Mouse (Mus musculus) lung, postnatal 0 days (tissue): Measurements from ENCODE around the gene Scaf1. TPM values are rescaled to one million over a fixed set of nuclear protein-coding genes. Genes with fewer than 3 reads are reported as not detected.

ENCODE experiments used
- ATAC-seq: fragments of 200-750 bp; cut with Nextera tagmentation; 2 replicates; pipeline ENCODE4 v1.8.0; 2017; ENCODE audit warnings: moderate library complexity
- DNase-seq: peaks from one replicate; pipeline ENCODE4 v3.0.0-alpha.2; 2016; ENCODE audit warnings: low spot score
- H3K27ac ChIP-seq: fragments of 300-500 bp; sonication (generic); 2 replicates; pipeline ENCODE4 v1.5.1; 2014; ENCODE audit warnings: antibody characterized with exemption, mild to moderate bottlenecking, low read length, mixed read lengths
- H3K27me3 ChIP-seq: fragments of 300-500 bp; sonication (generic); replicated peaks from 2 replicates; pipeline ENCODE4 v1.6.1; 2014; ENCODE audit warnings: low read length, mixed read lengths; ENCODE audit not compliant: insufficient read depth
- H3K36me3 ChIP-seq: fragments of 300-500 bp; sonication (generic); 2 replicates; pipeline ENCODE4 v1.6.1; 2014; ENCODE audit warnings: low read length, mixed read lengths; ENCODE audit not compliant: insufficient read depth
- H3K4me1 ChIP-seq: fragments of 300-500 bp; sonication (generic); 2 replicates; pipeline ENCODE4 v1.6.1; 2014; ENCODE audit warnings: antibody characterized with exemption, low read depth, low read length, mixed read lengths; ENCODE audit not compliant: insufficient read depth
- H3K4me2 ChIP-seq: fragments of 300-500 bp; sonication (generic); replicated peaks from 2 replicates; pipeline ENCODE4 v1.6.1; 2014; ENCODE audit warnings: low read depth, mild to moderate bottlenecking, low read length, moderate library complexity, mixed read lengths
- H3K4me3 ChIP-seq: fragments of 300-500 bp; sonication (generic); 2 replicates; pipeline ENCODE4 v1.5.1; 2014; ENCODE audit warnings: low read depth, low read length
- H3K9ac ChIP-seq: fragments of 300-500 bp; sonication (generic); replicated peaks from 2 replicates; pipeline ENCODE4 v1.6.1; 2014; ENCODE audit warnings: low read depth, mild to moderate bottlenecking
- H3K9me3 ChIP-seq: fragments of 300-500 bp; sonication (generic); 2 replicates; pipeline ENCODE4 v1.6.1; 2016; ENCODE audit warnings: low read length, mixed read lengths
- CTCF ChIP-seq: IDR thresholded peaks from 2 replicates; pipeline ENCODE4 v1.5.1; 2016; ENCODE audit warnings: antibody characterized with exemption, mild to moderate bottlenecking
- EP300 ChIP-seq: IDR thresholded peaks from 2 replicates; pipeline ENCODE4 v1.6.1; 2016; ENCODE audit warnings: antibody characterized with exemption, mild to moderate bottlenecking, control low read depth
- WGBS: fragments of 180-500 bp; shearing (Covaris S2); extraction: QIAGEN DNeasy Blood & Tissue Kit; methylation state at CpG from one replicate; pipeline ENCODE4 v1.1.7; 2014; 5-methylcytosine and 5-hydroxymethylcytosine counted together
- polyA plus RNA-seq: library from polyadenylated mRNA; unstranded; fragments of >200 nt; fragmentation: Nextera tagmentation; extraction: Ambion mirVana; gene quantifications from 2 replicates; pipeline ENCODE4 v1.2.1, GENCODE M21; 2015

The Scaf1 gene
- polyA plus RNA-seq: 18.1 and 20.5 TPM in 2 replicates

DNA sequence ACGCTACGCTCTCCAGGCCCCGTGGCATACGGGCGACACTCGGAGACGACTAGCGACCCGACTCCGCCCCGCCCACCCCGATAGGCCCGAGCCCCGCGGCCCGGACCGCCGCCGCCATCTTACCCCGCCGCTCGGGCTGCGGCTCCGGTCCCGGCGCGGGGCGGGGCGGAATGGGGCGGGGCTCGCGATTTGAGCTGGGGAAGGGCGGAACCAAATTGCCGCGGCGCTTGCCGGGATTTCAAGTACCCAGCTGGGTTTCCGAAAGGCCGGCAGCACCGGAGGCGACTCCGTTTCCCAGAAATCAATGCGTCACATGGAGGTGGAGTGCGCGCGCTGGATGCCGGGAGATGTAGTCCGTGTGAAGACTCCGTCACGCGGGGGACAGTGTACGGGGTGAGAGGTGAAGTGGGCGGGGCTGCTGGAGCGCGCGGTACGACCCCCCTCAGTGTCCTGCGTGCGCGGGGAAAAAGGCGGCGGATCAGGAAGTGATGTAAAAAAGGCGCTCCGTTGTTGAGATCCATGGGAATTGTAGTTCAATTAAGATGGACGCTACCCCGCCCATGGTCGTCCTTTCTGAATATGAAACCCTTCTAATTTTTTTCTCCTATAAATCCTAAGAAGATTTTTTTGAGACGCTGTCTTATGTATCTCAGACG, at the start of gene Scaf1:
TSS of gene Scaf1 (minus strand) at position 407 of the 656 bp plus-strand sequence.
- ATAC-seq (peak; percentile 79), DNase-seq (peak; percentile 99)
- WGBS: under 1% methylated on average over 54 of the region's 69 CpGs
- Histone ChIP-seq H3K9ac (peak within 1 kb of the TSS; percentile 91), H3K27ac (peak within 1 kb of the TSS; percentile 100), H3K27me3 (no peaks in the 10 kb centered on the region), H3K4me2 (peak within 1 kb of the TSS; percentile 76), H3K36me3 (peaks cover 10% of the 10 kb centered on the region; the same call in 1 of the 2 replicates), H3K4me3 (peak within 1 kb of the TSS; percentile 75), H3K4me1 (0 out of 2 replicates have a peak, but pooled peaks cover 5% of the 10 kb centered on the region), H3K9me3 (no peaks in the 10 kb centered on the region)
- TF ChIP-seq CTCF (no peak), EP300 (no peak; the same call in 1 of the 2 replicates)

DNA sequence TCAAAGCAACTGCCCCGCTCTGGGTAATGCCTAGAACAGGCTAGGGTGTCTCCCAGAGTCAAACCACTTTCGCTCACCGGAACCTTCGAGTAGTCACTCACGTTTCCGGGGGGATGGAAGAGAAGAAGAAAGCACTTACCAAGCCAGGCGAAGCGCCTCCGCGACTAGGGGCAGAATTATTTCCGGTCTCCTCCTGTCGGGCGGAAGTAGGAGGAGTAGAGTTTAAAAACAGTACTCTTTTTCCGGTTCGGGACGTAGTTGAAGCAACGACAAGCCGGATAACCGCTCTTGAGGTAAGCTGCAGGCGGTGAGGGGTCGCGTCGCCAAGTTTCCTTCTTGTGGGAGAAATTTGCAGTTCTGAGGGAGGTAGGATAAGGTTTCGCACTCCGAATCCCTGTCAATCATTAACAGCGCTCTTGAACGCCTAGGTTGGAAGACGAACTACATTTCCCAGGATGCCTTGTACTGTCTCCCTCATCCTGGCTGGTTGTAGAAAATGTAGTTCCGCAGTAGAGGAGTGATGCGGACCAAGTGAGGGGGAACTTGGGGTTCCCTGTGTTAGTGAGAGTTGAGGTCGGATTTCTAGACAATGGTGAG, 46.2 kb upstream of the Scaf1 start, which contains the start of the genes Nosip and Prrg2:
TSS of gene Nosip (plus strand) at position 191 of the 597 bp plus-strand sequence.
TSS of gene Prrg2 (minus strand) at position 439 of the 597 bp plus-strand sequence.
- peak; percentile 93 for ATAC-seq

DNA sequence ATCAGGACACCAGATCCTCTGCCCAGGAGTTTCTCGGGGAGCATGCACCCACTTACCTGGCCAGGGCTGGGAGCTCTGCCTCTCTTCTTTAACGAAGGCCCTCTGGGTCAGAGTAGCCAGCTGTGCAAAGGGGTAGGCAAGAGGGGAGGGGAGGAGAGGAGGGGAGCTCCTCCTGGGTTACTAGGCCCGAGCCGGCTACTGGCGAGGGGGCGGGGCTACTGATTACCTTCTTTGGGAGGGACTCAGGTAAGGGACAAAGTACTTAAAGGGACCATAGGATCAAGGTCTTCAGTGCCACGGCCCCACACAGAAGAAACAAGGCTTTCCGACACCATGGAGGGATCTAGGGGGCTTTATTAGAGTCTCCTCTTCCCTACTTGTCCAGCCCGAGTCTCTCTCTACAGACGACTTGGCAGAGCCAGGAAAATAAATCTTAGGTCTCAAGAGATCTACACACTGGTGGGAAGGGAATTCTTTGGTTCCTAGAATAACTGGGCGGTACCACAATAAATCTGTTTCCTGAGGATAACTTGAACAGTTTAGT, 45.4 kb upstream of the Scaf1 start:
- peak; percentile 45 for ATAC-seq

More for the DNA sequence above, 46.2 kb upstream of the Scaf1 start, which contains the start of the genes Nosip and Prrg2:
- under 1% methylated on average over 31 of the region's 31 CpGs for WGBS
- TF ChIP-seq CTCF: peak; percentile 29
- TF ChIP-seq EP300: no peak; the same call in 1 of the 2 replicates
- Histone ChIP-seq H3K27me3 (no peaks in the 10 kb centered on the region), H3K27ac (peak within 1 kb of the TSS; percentile 90), H3K4me2 (peak within 1 kb of the TSS; percentile 64), H3K9me3 (no peaks in the 10 kb centered on the region), H3K4me3 (peak within 1 kb of the TSS; percentile 63), H3K36me3 (0 out of 2 replicates have a peak, but pooled peaks cover 4% of the 10 kb centered on the region), H3K4me1 (no peaks in the 10 kb centered on the region; the same call in 1 of the 2 replicates), H3K9ac (peak within 1 kb of the TSS; percentile 53)
- DNase-seq: peak; percentile 99

DNA sequence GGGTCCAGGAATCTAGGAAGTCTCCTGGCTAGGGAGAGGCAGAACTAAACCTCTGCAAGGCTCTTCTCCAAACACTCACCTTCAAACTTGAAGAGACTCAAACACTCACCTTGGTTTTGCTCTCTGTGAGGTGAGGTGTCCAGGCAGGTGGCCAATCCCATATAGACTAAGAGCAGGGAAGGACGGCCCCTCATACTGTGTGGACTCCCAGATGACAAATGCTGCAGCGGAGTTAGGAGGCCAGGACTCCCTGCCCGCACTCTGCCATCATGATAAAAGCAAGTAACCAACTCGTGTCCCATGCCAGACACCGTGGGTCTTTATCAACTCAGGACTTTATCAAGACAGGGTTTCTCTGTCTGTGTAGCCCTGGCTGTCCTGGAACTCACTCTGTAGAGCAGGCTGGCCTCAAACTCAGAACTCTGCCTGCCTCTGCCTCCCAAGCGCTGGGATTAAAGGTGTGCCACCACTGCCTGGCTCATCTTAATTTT, 44.5 kb upstream of the Scaf1 start:
- no peak overlapping the region for H3K9ac ChIP-seq
- WGBS: 86% methylated on average over 6 of the region's 6 CpGs
- H3K27me3 ChIP-seq: no peaks in the 10 kb centered on the region
- no peak overlapping the region for H3K27ac ChIP-seq
- DNase-seq (no peak), ATAC-seq (no peak)
- H3K9me3 ChIP-seq: no peaks in the 10 kb centered on the region
- H3K36me3 ChIP-seq: 0 out of 2 replicates have a peak, but pooled peaks cover 4% of the 10 kb centered on the region
- H3K4me3 ChIP-seq: no peak overlapping the region; the same call in 1 of the 2 replicates
- H3K4me2 ChIP-seq: no peak overlapping the region; the same call in 1 of the 2 replicates
- no peaks in the 10 kb centered on the region; the same call in 1 of the 2 replicates for H3K4me1 ChIP-seq
- no peak for TF ChIP-seq CTCF
- no peak for TF ChIP-seq EP300

More for the DNA sequence above, 45.4 kb upstream of the Scaf1 start:
- H3K27me3 ChIP-seq: no peaks in the 10 kb centered on the region
- H3K4me3 ChIP-seq: peak overlapping the region; percentile 63
- peak overlapping the region; percentile 53 for H3K9ac ChIP-seq
- 0 out of 2 replicates have a peak, but pooled peaks cover 4% of the 10 kb centered on the region for H3K36me3 ChIP-seq
- peak overlapping the region; percentile 57 for H3K4me2 ChIP-seq
- H3K27ac ChIP-seq: peak overlapping the region; percentile 90
- no peaks in the 10 kb centered on the region; the same call in 1 of the 2 replicates for H3K4me1 ChIP-seq
- TF ChIP-seq EP300 (no peak), CTCF (no peak)
- WGBS: 14% methylated on average over 11 of the region's 11 CpGs
- H3K9me3 ChIP-seq: no peaks in the 10 kb centered on the region
- DNase-seq: peak; percentile 81

DNA sequence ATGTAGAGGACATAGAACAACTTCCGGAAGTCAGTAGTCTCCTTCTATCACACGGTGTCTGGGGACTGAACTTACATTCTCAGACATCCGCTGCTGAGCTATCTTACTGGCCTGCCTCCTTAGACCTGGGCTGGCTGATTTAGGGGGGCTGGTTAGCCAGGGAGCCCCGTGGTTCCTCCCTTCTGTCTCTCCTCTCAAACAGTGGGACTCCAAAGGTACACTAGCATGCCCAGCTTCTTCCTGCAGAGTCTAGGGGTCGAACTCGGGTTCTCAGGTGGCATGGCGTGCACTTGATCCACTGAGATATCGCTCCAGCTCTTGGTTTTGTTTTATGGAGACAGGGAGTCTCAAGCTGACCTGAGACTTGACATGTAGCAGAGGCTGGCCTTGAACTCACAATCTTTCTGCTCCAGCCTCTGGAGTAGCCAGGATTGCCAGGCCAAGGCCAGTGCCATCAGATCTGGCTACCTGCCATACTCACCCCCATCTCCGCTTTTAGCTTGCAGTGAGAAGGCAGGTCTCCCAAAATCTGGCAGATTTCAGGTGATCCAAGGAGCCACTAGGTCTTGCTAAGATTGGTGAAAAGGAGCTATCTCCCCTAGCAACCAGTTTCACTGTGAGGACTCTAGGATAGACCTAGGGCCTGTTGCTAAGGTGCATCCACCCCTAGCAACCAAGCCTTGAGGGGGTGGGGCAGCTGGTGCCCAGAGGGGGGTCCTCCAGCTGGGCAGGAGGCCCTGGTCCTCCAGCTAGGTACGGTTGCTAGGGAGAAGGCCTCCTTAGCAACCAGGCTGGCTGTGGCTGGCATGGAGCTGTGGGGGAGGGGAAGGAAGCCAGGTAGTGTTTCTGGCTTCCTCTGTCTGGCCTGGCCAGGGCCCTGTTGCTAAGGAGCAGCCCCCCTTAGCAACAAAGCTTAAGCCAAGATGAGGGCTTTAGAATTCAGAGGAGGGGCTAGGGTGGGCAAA, 42.7 kb upstream of the Scaf1 start:
- DNase-seq: no peak
- H3K9me3 ChIP-seq: no peaks in the 10 kb centered on the region
- WGBS: 71% methylated on average over 10 of the region's 10 CpGs
- H3K4me1 ChIP-seq: no peaks in the 10 kb centered on the region; the same call in 1 of the 2 replicates
- H3K9ac ChIP-seq: no peak overlapping the region
- H3K4me3 ChIP-seq: no peak overlapping the region
- H3K27me3 ChIP-seq: no peaks in the 10 kb centered on the region
- H3K4me2 ChIP-seq: no peak overlapping the region
- ATAC-seq: no peak
- no peak overlapping the region for H3K27ac ChIP-seq
- no peak for TF ChIP-seq EP300
- 0 out of 2 replicates have a peak, but pooled peaks cover 4% of the 10 kb centered on the region for H3K36me3 ChIP-seq
